Mouse (Mus musculus) gastrocnemius, postnatal 36 days (tissue): ENCODE measurements around the gene Ube2o. TPM values are rescaled to one million over a fixed set of nuclear protein-coding genes. Genes with fewer than 3 reads are reported as not detected.
"Not testable (repeated sequence)": the region's sequence is repeated elsewhere in the genome, so short reads cannot be mapped to it uniquely, and the experiment has no call there.

Source experiments
- DNase-seq, 2 experiments: peaks; one replicate each; pipeline ENCODE4 v3.0.0; 2022
- intact Hi-C: fragments of 180-260 bp; cut with DNase I; formaldehyde crosslinking; loops from one replicate; pipeline ENCODE4 v1.15.1; 2025
- total RNA-seq, 2 experiments: library from RNA; stranded (reverse); gene quantifications; 2 replicates each; pipeline ENCODE4 v1.2.3; 2021

Gene Ube2o
- total RNA-seq, 2 experiments from 2014 or later = 18.4 to 20.4 TPM

DNA sequence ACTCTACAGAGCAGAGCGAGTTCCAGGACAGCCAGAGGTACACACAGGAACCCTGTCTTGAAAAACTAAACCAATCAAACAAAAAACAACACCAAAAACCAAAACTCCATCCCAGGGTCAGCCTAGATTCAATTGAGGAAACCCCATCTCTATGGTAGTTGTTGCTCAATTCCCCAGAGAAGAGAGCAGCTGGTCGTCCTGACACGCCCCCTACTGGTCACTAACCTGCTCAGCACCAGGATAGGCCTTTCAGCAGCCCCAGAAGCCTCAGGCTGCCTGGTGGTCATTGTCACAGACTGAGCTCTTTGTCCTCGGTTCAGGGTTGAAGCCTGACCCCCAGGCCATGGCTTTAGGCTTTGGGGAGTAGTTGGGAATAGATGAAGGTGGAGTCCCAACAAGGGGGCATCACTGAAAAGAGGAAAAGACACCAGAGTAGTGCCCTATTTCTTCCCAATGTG is 87.4 kb downstream of the Ube2o start, which contains the start of gene Prpsap1:
Gene Prpsap1, minus strand, starts transcription at position 408 of the 458 bp plus-strand sequence.
- peak; percentile 39 to 43 for DNase-seq
- intact Hi-C loops = no loop called here

DNA sequence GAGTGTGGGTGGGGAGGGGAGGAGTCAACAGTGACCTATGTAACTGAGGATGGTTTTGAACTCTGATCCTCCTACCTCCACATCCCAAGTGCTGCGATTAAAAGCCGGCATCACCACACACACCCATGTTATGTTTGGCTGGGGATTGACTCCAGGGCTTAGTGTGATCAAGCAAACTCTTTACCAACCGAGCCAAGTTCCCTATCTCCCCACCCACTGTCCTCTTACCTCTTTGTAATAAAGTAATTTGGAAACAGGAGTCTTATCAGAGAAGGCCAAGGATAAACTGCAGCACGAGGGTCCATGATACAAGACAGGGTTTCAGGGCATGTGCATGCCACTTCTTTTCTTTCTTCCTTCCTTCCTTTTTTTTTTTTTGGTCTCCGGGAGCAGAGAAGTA is 88.1 kb downstream of the Ube2o start:
- DNase-seq = no peak

DNA sequence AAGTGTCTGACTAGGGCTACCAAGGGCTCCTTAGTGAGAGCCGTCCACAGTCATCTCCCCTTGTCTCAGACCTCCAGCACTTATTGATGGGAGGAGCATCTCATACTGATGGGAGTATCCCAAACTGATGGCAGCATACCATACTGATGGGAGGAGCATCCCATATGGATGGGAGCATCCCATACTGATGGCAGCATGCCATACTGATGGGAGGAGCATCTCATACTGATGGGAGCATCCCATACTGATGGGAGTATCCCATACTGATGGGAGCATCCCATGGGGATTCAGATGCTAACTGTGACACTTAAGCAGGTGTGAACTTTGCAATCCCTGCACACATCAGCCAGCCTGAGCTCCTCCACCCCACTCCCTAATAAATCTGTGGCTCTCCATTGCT is 88.7 kb downstream of the Ube2o start:
- DNase-seq, intact Hi-C loops: not testable (repeated sequence)

More for the DNA sequence above, 88.1 kb downstream of the Ube2o start:
- intact Hi-C loops = no loop called here

DNA sequence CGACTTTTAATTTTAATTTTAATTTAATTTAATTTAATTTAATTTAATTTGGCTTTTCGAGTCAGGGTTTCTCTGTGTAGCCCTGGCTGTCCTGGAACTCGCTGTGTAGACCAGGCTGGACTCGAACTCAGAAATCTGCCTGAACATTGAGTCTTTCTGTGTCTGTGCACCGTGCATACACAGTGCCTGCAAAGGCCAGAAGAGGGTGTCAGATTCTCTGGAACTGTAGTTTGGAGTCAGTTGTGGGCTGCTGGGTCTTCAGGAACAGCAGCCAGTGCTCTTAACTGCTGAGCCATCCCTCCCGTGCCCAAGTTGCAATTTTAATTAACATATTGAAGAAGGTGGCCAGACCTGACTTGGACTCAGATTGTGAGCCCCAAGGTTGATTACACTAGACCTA is 89.9 kb downstream of the Ube2o start:
- intact Hi-C loops = loop anchor here (2.0 kb wide), 1 partner anchor 461 kb away; the partner anchor contains the start of gene Unk
- DNase-seq = no peak

DNA sequence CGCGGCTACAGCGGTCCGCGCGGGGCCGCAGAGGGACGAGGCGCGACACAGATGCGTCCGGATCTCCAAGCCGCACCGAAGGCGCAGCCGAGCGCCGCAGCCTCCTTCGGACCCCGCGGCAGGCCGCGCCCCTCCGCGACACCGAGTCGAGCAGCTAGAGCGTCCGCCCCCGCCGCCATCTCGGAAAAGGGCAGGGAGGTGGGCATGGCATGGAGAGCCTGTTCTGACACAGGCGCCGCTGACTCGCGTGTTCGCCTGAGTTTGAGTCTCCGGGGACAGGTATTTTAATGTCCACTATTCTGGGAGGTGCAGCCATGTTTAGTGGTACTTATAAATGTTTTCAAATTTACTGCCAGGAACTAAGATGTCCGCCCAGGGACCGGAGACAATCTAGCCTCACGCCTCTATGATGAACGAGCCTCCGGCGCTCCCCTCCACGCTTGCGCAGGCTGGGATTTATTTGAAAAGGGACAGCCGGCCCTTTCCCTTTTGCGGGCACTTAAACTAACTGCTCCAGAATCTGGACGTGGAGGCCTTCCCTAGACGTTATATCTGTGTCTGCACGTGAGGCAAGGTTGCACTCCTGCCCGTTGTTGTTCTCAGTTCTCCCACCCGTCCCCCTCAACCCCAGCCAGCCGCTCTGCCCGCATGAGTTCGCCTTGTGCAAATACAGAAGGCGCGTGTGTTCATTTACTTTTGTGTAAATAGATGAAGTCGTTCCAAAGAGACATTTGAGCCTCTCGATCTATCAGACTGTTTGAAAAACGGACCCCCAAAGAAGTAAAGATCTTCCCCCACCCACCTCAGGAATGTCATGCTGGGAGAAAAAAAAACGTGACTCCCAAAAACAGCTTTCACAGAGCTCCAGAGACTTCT is 90.8 kb downstream of the Ube2o start:
- peak; percentile 82 to 84 for DNase-seq
- intact Hi-C loops = loop anchor here (2.0 kb wide), 1 partner anchor 460 kb away; the partner anchor contains the start of gene Unk

DNA sequence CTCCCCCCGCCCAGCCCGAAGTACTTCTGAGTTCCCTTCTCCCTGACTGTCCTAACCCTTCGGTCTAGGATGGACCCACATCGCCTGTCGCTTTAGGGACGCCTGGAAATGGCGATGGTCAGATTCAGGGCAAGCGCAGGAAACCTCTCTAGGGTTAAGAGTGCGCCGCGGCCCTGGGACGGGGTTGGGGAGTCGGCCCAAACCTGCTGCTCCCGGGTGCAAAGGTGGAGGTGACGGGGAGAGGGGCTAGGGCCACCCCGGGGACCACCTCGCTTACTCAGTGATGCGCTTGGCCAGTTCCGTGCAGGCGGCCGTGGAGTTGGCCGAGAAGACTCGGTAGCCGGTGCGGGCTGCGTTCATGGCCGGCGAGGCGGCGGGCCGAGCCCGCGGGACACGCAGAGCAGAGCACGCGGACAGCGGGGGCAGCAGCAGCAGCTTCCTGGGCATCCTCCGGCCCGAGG is 91.4 kb downstream of the Ube2o start:
- DNase-seq = no peak
- intact Hi-C loops = loop anchor here (2.0 kb wide), 1 partner anchor 459 kb away; the partner anchor contains the start of gene Unk

DNA sequence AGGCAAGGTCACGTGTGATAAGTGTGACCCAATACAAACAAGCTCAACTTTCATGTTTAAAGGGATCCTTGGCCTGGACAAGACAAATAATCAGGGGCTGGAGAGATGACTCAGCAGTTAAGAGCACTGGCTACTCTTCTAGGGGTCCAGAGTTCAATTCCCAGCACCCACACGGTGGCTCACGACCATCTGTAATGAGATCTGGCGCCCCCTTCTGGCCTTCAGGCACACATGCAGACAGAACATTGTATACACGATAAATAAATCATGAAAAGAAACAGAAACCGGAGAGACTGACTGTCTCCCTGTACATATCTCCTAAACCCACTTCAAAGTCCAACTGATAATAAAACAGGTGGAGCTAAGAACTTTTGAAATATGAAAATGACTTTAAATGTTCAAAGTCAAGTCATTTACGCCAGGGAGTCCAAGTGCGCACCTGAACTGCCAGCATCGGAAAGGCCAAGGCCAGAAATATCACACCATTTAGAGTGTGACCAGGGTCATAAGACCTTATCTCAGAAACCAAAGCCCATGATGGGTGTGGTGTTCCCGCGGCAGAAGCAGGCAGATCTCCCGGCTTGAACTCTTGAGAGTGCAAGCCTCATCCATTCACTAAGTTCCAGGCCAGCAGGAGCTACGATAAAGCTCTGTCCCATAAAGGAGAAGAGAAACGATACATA is 92.4 kb downstream of the Ube2o start:
- no peak for DNase-seq
- intact Hi-C loops = no loop called here

DNA sequence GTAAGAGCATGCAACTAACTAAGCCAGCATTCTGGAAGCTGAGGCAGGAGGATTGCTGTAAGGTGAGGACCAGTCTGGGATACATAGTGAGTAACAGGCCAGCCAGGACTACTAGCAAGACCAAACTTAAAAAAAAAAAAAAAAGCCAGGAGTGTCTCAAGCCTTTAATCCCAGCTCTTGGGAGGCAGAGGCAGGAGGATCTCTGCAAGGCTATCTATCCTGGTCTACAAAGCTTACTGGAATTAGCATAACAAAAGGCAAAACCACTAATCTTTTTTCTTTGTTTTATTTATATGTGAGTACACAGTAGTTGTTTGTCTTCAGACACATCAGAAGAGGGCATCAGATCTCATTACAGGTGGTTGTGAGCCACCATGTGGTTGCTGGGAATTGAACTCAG is 93.0 kb downstream of the Ube2o start:
- intact Hi-C loops = no loop called here
- DNase-seq = no peak

Other genes starting within 250 kb of the Ube2o start
- gene Foxj1, start 246.0 kb downstream of the Ube2o start, total RNA-seq = not detected
- 10 to 100 TPM; 23.0 to 24.5 TPM for gene Rnf157, start 168.4 kb downstream of the Ube2o start, total RNA-seq
- gene Ubald2, start 147.4 kb downstream of the Ube2o start, total RNA-seq = 10 to 100 TPM; 41.8 to 56.5 TPM
- under 1 TPM in 1 of 2 experiments, not detected in 1; 0.05 TPM for gene Qrich2, start 115.2 kb downstream of the Ube2o start, total RNA-seq
- gene Prpsap1, start 87.2 kb downstream of the Ube2o start, total RNA-seq = 10 to 100 TPM; 12.6 to 14.1 TPM
- gene Sphk1, start 50.5 kb downstream of the Ube2o start, total RNA-seq = 1 to 10 TPM in 1 of 2 experiments, under 1 TPM in 1; 0.35 to 1.4 TPM
- not detected for gene Aanat, start 5.0 kb upstream of the Ube2o start, total RNA-seq
- 10 to 100 TPM in 1 of 2 experiments, 1 to 10 TPM in 1; 9.4 to 10.2 TPM for gene Rhbdf2, start 45.6 kb upstream of the Ube2o start, total RNA-seq
- gene Prcd, start 72.1 kb upstream of the Ube2o start, total RNA-seq = under 1 TPM; 0.46 to 0.74 TPM
- gene Cygb, start 72.9 kb upstream of the Ube2o start, total RNA-seq = 10 to 100 TPM in 1 of 2 experiments, 1 to 10 TPM in 1; 8.4 to 13.6 TPM
- not detected for gene St6galnac1, start 194.1 kb upstream of the Ube2o start, total RNA-seq
- gene Mxra7, start 246.6 kb upstream of the Ube2o start, total RNA-seq = 10 to 100 TPM; 11.4 to 12.7 TPM